Mouse (Mus musculus) olfactory bulb, adult 2 months (tissue): ENCODE results near the gene Camk1g.

Experiments used
- CTCF ChIP-seq: fragments of 200-500 bp; IDR thresholded peaks from 2 replicates; pipeline ENCODE4 v1.5.1; 2012; ENCODE audit warnings: low read depth, mild to moderate bottlenecking, low read length, moderate library complexity; ENCODE audit not compliant: insufficient read depth
- POLR2A ChIP-seq: fragments of 200-500 bp; IDR thresholded peaks from 2 replicates; pipeline ENCODE4 v1.6.1; 2012; ENCODE audit warnings: mild to moderate bottlenecking, low read depth, low read length, moderate library complexity; ENCODE audit not compliant: insufficient read depth

DNA sequence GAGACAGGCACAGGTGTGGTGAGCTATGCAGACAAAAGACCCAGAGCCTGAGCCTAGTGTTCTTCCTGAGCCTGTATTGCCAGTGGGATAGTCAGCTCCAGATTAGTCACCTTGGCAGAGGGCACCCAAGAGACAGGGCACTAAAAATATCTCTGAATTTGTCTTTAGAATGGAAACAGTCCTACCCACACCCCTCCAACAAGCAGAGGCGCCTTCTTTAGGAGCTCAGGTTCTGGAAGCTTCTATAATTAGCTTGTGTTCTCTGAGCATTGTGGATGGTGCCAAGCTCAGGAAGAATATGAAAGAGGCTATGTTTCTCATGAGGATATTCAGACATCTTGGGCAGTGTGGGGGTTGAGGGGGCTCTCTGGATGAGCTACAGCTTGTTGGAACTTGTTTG lies 37.4 kb downstream of the Camk1g start:
- no peak for TF ChIP-seq POLR2A
- TF ChIP-seq CTCF: no peak
